Mouse (Mus musculus): ENCODE data around the gene Cfap74.

GRCm38 (mm10) chr4:155469590-155470262 is 60.7 kb downstream of the Cfap74 start:
- no peak for TF ChIP-seq CTCF (IDR thresholded peaks at IDR 0.05; ENCODE audit: insufficient read depth, low read length)
- no peak for TF ChIP-seq POLR2A (IDR thresholded peaks at IDR 0.05; ENCODE audit: borderline replicate concordance, extremely low read depth, low read depth, low read length)

All from lung, adult 2 months (tissue).